Mouse (Mus musculus) lung, adult 2 months (tissue): ENCODE measurements at regions not wholly inside any gene's neighbourhood (a gene's known extent, or its start where the extent isn't known, plus 50 kb on each side); places are given as distances from the start of the nearest gene placed in this dataset.

ENCODE experiments used
- CTCF ChIP-seq: fragments of 200-500 bp; IDR thresholded peaks from 2 replicates; pipeline ENCODE4 v1.5.1; 2011; ENCODE audit warnings: mild to moderate bottlenecking, low read length, control low read depth; ENCODE audit not compliant: insufficient read depth
- POLR2A ChIP-seq: fragments of 200-500 bp; IDR thresholded peaks from 2 replicates; pipeline ENCODE4 v1.6.1; 2011; ENCODE audit warnings: low read depth, mild to moderate bottlenecking, control low read depth, low read length, borderline replicate concordance; ENCODE audit errors: extremely low read depth

- no peak for TF ChIP-seq POLR2A
- no peak for TF ChIP-seq CTCF
Observed at GRCm38 (mm10) chr9:46841571-46841970, 157.0 kb upstream of the Gm4791 start.
